Mouse (Mus musculus) activated CD4-positive, CD25-positive, alpha-beta regulatory T cell, adult 9 weeks (primary cell): ENCODE data around the gene Gm14288. TPM values are rescaled to one million over a fixed set of nuclear protein-coding genes. Genes with fewer than 3 reads are reported as not detected.

Experiments used
- polyA plus RNA-seq: library from polyadenylated mRNA; unstranded; fragments of 100-300 nt; shearing (Covaris generic); gene quantifications from one replicate; pipeline ENCODE4 v1.2.1, GENCODE M21; 2017

Gm14288 gene
- polyA plus RNA-seq, result not detected

DNA sequence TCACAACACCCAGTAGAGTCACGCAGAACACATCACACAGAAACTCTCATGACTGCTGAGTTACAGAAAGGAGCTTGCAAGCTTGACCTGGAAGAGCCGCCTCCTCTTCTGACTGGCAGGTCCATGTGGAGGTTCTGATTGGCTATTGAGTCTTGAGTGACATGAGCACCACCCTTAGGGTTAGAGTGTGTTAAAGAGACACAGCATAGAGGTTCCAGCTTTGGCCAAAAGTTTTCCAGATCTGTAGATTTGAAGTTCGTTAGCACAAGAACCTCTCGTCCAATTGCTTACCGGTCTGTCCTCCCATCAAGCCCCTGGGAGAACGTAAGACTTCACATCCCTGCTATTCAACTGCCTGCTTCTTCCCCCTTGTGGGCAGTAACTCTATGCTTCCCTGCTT is at the start of gene Gm14288:
TSS of gene Gm14288 (minus strand) at position 101 of the 400 bp plus-strand sequence.

GRCm38 (mm10) chr2:175741237-175741636 is 59.7 kb downstream of the Gm14288 start, which contains the start of gene Gm2007:
TSS of gene Gm2007 (plus strand) at chr2:175741537.

Other genes with a start within 250 kb of the Gm14288 start
- gene Gm11007, start 157.1 kb downstream of the Gm14288 start, polyA plus RNA-seq, result 11.4 TPM
- not detected for gene Zfp969, start 97.4 kb downstream of the Gm14288 start, polyA plus RNA-seq
- gene Gm2007, start 59.6 kb downstream of the Gm14288 start, polyA plus RNA-seq, result 11.4 TPM
- 4.8 TPM for gene Gm6710, start 68.1 kb upstream of the Gm14288 start, polyA plus RNA-seq
- 7.9 TPM for gene Zfp966, start 130.0 kb upstream of the Gm14288 start, polyA plus RNA-seq
- gene Gm2026, start 164.2 kb upstream of the Gm14288 start, polyA plus RNA-seq, result 9.8 TPM